Mouse (Mus musculus): ENCODE measurements around the gene Galnt9. TPM values are rescaled to one million over a fixed set of nuclear protein-coding genes. Genes with fewer than 3 reads are reported as not detected.
A peak's percentile ranks its signal among the peaks of the same experiment; 100 is the strongest.

The Galnt9 gene
- total RNA-seq, 1 experiment, result 0.40 TPM

DNA sequence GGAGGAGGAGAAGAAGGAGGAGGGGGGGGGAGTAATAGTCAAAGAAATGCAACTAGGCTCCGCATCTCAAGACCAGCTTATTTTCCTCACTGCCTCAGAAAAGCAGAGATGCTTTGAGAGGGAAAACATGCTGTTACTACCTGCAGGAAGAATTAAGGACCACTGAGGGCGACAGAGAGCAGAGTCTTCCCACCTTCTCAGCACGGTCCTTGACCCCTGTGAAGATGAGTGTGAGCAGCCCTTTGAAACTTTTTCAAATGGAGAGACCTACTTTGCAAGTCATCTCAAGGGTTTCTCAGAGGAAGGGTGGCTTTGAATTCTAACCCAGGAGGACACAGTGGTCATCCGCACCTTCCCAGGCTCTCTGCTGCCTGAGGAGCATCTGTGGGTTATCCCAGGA lies 6.7 kb downstream of the Galnt9 start:
- Histone ChIP-seq H3K4me3 (ENCODE audit: insufficient read depth in 1 of 2, low read depth in 1 of 2, low read length in 2 of 2, poor library complexity in 1 of 2, severe bottlenecking in 1 of 2) (no peak overlapping the region), H3K36me3 (ENCODE audit: control insufficient read depth, insufficient read depth, low read length, poor library complexity, severe bottlenecking) (no peaks in the 10 kb centered on the region; the same call in 1 of the 2 replicates), H3K9me3 (ENCODE audit: control insufficient read depth, insufficient read depth, low read depth, low read length) (no peaks in the 10 kb centered on the region), H3K4me1 (ENCODE audit: control insufficient read depth in 2 of 2, insufficient read depth in 2 of 2, low read length in 2 of 2, poor library complexity in 1 of 2) (peaks cover 4 to 19% of the 10 kb centered on the region in 2 experiments; a peak in 1 of 4 replicates), H3K9ac (ENCODE audit: insufficient read depth, low read depth, low read length, poor library complexity, severe bottlenecking) (no peak overlapping the region), H3K27ac (ENCODE audit: insufficient read depth, low read depth, low read length, poor library complexity, severe bottlenecking) (no peak overlapping the region)
- DNase-seq (ENCODE audit: low read depth, low spot score), result no peak
- TF ChIP-seq MAFK (IDR thresholded peaks at IDR 0.05; ENCODE audit: insufficient read depth, low read depth, low read length), result no peak
- no peak for TF ChIP-seq CHD2 (IDR thresholded peaks at IDR 0.05; ENCODE audit: low read depth, low read length)
- no peak for TF ChIP-seq HCFC1 (IDR thresholded peaks at IDR 0.05; ENCODE audit: borderline replicate concordance, insufficient read depth, low read length)
- TF ChIP-seq ZC3H11A (IDR thresholded peaks at IDR 0.05; ENCODE audit: borderline replicate concordance, low read depth, low read length), result no peak
- in situ Hi-C loops (cut with MboI; ENCODE audit: low sequenced_read_pairs in 2 of 2, unreplicated experiment in 2 of 2), result no loop called here

DNA sequence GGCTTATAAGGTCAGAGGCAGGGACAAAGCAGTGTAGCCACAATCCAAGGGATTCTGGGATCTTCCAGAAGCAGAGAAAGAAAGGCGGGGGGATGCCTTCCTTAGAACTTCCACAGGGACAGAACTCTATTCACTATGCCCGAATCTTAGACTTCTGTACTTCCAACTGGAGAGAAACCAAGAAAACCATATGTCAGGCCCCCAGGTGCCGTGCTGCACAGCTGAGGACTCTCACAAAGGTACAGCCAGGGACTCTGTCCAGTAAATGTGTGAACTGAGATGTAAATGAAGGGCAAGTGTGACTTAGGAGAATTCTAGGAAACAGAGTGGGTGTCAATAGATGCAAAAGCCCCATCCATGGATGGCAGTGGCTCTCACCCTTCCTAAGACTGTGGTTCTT lies 7.8 kb downstream of the Galnt9 start:
- in situ Hi-C loops (cut with MboI; ENCODE audit: low sequenced_read_pairs in 2 of 2, unreplicated experiment in 2 of 2), result no loop called here
- Histone ChIP-seq H3K9ac (ENCODE audit: insufficient read depth, low read depth, low read length, poor library complexity, severe bottlenecking) (no peak overlapping the region), H3K4me3 (ENCODE audit: insufficient read depth in 1 of 2, low read depth in 1 of 2, low read length in 2 of 2, poor library complexity in 1 of 2, severe bottlenecking in 1 of 2) (no peak overlapping the region), H3K9me3 (ENCODE audit: control insufficient read depth, insufficient read depth, low read depth, low read length) (no peaks in the 10 kb centered on the region), H3K4me1 (ENCODE audit: control insufficient read depth in 2 of 2, insufficient read depth in 2 of 2, low read length in 2 of 2, poor library complexity in 1 of 2) (peaks cover 4 to 19% of the 10 kb centered on the region in 2 experiments; a peak in 1 of 4 replicates), H3K36me3 (ENCODE audit: control insufficient read depth, insufficient read depth, low read length, poor library complexity, severe bottlenecking) (no peaks in the 10 kb centered on the region; the same call in 1 of the 2 replicates), H3K27ac (ENCODE audit: insufficient read depth, low read depth, low read length, poor library complexity, severe bottlenecking) (no peak overlapping the region)
- no peak for DNase-seq (ENCODE audit: low read depth, low spot score)
- TF ChIP-seq CHD2 (IDR thresholded peaks at IDR 0.05; ENCODE audit: low read depth, low read length), result no peak
- no peak for TF ChIP-seq MAFK (IDR thresholded peaks at IDR 0.05; ENCODE audit: insufficient read depth, low read depth, low read length)
- no peak for TF ChIP-seq ZNF384 (IDR thresholded peaks at IDR 0.05; ENCODE audit: low read depth, low read length)
- TF ChIP-seq ZC3H11A (IDR thresholded peaks at IDR 0.05; ENCODE audit: borderline replicate concordance, low read depth, low read length), result no peak

DNA sequence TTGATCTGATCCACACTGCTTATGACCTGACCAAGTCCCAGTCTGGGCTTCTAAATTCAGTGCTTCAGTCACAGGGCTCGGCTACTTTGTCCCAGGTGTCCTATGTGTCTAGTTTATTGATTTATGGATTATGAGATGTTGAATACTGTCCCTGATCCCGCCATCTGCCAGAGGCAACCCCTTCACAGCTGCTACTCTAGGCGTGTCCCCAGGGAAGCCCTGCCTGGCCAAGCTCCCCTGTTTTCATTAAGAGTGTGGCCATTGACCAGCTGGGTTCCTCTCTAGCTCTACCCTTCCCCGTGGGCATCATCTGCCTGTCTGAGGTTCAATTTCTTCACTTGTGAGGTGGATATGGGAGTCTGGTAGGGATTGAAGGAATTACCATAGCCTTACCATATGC lies 9.2 kb downstream of the Galnt9 start:
- Histone ChIP-seq H3K27ac (ENCODE audit: insufficient read depth, low read depth, low read length, poor library complexity, severe bottlenecking) (no peak overlapping the region), H3K4me3 (ENCODE audit: insufficient read depth in 1 of 2, low read depth in 1 of 2, low read length in 2 of 2, poor library complexity in 1 of 2, severe bottlenecking in 1 of 2) (no peak overlapping the region), H3K9me3 (ENCODE audit: control insufficient read depth, insufficient read depth, low read depth, low read length) (no peaks in the 10 kb centered on the region), H3K36me3 (ENCODE audit: control insufficient read depth, insufficient read depth, low read length, poor library complexity, severe bottlenecking) (no peaks in the 10 kb centered on the region; the same call in 1 of the 2 replicates), H3K4me1 (ENCODE audit: control insufficient read depth in 2 of 2, insufficient read depth in 2 of 2, low read length in 2 of 2, poor library complexity in 1 of 2) (peaks cover 4 to 17% of the 10 kb centered on the region in 2 experiments; a peak in 1 of 4 replicates), H3K9ac (ENCODE audit: insufficient read depth, low read depth, low read length, poor library complexity, severe bottlenecking) (no peak overlapping the region)
- in situ Hi-C loops (cut with MboI; ENCODE audit: low sequenced_read_pairs in 2 of 2, unreplicated experiment in 2 of 2), result no loop called here
- no peak for DNase-seq (ENCODE audit: low read depth, low spot score)
- TF ChIP-seq MAFK (IDR thresholded peaks at IDR 0.05; ENCODE audit: insufficient read depth, low read depth, low read length) (no peak), ZC3H11A (IDR thresholded peaks at IDR 0.05; ENCODE audit: borderline replicate concordance, low read depth, low read length) (no peak), HCFC1 (IDR thresholded peaks at IDR 0.05; ENCODE audit: borderline replicate concordance, insufficient read depth, low read length) (no peak), CHD2 (IDR thresholded peaks at IDR 0.05; ENCODE audit: low read depth, low read length) (no peak), ZNF384 (IDR thresholded peaks at IDR 0.05; ENCODE audit: low read depth, low read length) (no peak)

DNA sequence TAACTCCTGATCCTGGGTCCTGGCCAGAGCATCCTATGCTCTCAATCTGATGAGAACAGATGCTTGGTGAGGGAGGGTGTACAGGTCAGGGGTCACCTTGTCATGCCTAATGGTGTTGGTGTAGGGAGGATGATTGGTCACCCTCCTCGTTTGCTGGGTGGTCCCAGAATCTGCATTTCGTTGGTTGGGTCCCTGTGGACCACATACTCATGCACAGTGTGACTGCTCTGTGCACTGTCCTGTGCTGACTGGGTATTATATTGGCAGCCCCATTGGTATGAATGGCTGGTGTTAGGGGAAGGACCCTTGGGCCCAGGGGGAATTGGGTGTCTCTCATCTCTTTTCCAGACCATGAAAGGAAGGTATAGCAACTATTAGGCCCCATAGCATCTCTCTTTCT lies 11.0 kb downstream of the Galnt9 start:
- Histone ChIP-seq H3K4me3 (ENCODE audit: insufficient read depth in 1 of 2, low read depth in 1 of 2, low read length in 2 of 2, poor library complexity in 1 of 2, severe bottlenecking in 1 of 2) (no peak overlapping the region), H3K9me3 (ENCODE audit: control insufficient read depth, insufficient read depth, low read depth, low read length) (no peaks in the 10 kb centered on the region), H3K4me1 (ENCODE audit: control insufficient read depth in 2 of 2, insufficient read depth in 2 of 2, low read length in 2 of 2, poor library complexity in 1 of 2) (peaks cover 0 to 3% of the 10 kb centered on the region in 2 experiments; a peak in 1 of 4 replicates), H3K27ac (ENCODE audit: insufficient read depth, low read depth, low read length, poor library complexity, severe bottlenecking) (no peak overlapping the region), H3K36me3 (ENCODE audit: control insufficient read depth, insufficient read depth, low read length, poor library complexity, severe bottlenecking) (no peaks in the 10 kb centered on the region; the same call in 1 of the 2 replicates), H3K9ac (ENCODE audit: insufficient read depth, low read depth, low read length, poor library complexity, severe bottlenecking) (no peak overlapping the region)
- in situ Hi-C loops (cut with MboI; ENCODE audit: low sequenced_read_pairs in 2 of 2, unreplicated experiment in 2 of 2), result no loop called here
- no peak for DNase-seq (ENCODE audit: low read depth, low spot score)
- TF ChIP-seq MAFK (IDR thresholded peaks at IDR 0.05; ENCODE audit: insufficient read depth, low read depth, low read length), result no peak

DNA sequence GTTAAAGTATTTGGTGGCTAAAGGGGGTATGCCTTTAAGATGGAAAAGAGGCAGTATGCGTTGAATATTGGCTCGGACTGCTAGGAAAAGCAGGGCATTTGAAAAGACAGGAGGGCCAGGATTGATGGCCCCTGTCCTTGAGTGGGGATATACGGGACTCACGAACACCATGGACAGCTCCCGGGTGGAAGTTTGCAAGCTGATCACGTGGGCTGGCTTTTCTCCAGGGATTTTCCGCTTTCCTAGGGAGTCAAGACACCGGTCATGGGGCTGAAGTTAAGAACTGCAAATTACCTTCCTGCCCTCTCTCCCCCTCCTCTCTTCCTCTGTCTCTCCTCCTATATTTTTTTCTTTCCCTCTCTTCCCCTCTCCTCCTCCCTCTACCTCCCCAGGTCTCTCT lies 14.2 kb downstream of the Galnt9 start:
- Histone ChIP-seq H3K9me3 (ENCODE audit: control insufficient read depth, insufficient read depth, low read depth, low read length) (no peaks in the 10 kb centered on the region), H3K36me3 (ENCODE audit: control insufficient read depth, insufficient read depth, low read length, poor library complexity, severe bottlenecking) (no peaks in the 10 kb centered on the region), H3K27ac (ENCODE audit: insufficient read depth, low read depth, low read length, poor library complexity, severe bottlenecking) (no peak overlapping the region), H3K4me1 (ENCODE audit: control insufficient read depth in 2 of 2, insufficient read depth in 2 of 2, low read length in 2 of 2, poor library complexity in 1 of 2) (no peaks in the 10 kb centered on the region), H3K4me3 (ENCODE audit: insufficient read depth in 1 of 2, low read depth in 1 of 2, low read length in 2 of 2, poor library complexity in 1 of 2, severe bottlenecking in 1 of 2) (no peak overlapping the region), H3K9ac (ENCODE audit: insufficient read depth, low read depth, low read length, poor library complexity, severe bottlenecking) (no peak overlapping the region)
- peak; percentile 50 for DNase-seq (ENCODE audit: low read depth, low spot score)
- in situ Hi-C loops (cut with MboI; ENCODE audit: low sequenced_read_pairs in 2 of 2, unreplicated experiment in 2 of 2), result no loop called here
- TF ChIP-seq ZC3H11A (IDR thresholded peaks at IDR 0.05; ENCODE audit: borderline replicate concordance, low read depth, low read length), result no peak
- TF ChIP-seq ZNF384 (IDR thresholded peaks at IDR 0.05; ENCODE audit: low read depth, low read length), result no peak
- TF ChIP-seq CHD2 (IDR thresholded peaks at IDR 0.05; ENCODE audit: low read depth, low read length), result no peak
- TF ChIP-seq HCFC1 (IDR thresholded peaks at IDR 0.05; ENCODE audit: borderline replicate concordance, insufficient read depth, low read length), result no peak
- TF ChIP-seq MAFK (IDR thresholded peaks at IDR 0.05; ENCODE audit: insufficient read depth, low read depth, low read length), result no peak
